Mouse (Mus musculus) common myeloid progenitor, adult 5-6 weeks (primary cell): Measurements from ENCODE around the gene Cacna1a. TPM values are rescaled to one million over a fixed set of nuclear protein-coding genes. Genes with fewer than 3 reads are reported as not detected.

ENCODE experiments used
- ATAC-seq: replicated peaks from 2 replicates; pipeline ENCODE4 v1.8.0; 2016; ENCODE audit warnings: low read depth, mild to moderate bottlenecking, moderate TSS enrichment, inconsistent platforms; ENCODE audit not compliant: poor library complexity, severe bottlenecking
- total RNA-seq: library from RNA; stranded (forward); fragments of 200-1000, 187-1606 nt; gene quantifications from 2 replicates; pipeline ENCODE4 v1.2.3, GENCODE M21; 2017

Cacna1a gene
- total RNA-seq, 1 experiment from 2014 or later: 0.18 TPM

- no peak for ATAC-seq
Measured at GRCm38 (mm10) chr8:84629586-84629985, 241.3 kb downstream of the Cacna1a start.

DNA sequence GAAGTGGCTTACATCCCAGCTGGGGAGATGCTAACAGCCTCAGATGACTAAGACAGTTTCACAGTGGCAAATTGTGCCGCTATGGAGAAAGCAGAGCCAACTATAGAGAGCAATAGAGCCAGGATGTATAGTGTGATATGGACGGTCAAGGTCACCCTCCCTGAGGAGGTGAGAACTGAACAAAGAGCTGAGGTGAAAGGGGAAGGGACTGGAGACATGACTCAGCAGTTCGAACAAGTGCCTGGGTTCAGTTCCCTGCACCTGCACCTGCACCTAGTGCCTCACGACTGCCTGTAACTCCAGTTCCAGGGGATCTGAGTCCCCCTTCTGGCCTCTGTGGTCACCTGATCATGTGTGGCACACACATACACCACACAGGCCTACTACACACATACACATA, 241.9 kb downstream of the Cacna1a start:
- ATAC-seq: no peak

GRCm38 (mm10) chr8:84631813-84632212, 243.6 kb downstream of the Cacna1a start:
- no peak for ATAC-seq

DNA sequence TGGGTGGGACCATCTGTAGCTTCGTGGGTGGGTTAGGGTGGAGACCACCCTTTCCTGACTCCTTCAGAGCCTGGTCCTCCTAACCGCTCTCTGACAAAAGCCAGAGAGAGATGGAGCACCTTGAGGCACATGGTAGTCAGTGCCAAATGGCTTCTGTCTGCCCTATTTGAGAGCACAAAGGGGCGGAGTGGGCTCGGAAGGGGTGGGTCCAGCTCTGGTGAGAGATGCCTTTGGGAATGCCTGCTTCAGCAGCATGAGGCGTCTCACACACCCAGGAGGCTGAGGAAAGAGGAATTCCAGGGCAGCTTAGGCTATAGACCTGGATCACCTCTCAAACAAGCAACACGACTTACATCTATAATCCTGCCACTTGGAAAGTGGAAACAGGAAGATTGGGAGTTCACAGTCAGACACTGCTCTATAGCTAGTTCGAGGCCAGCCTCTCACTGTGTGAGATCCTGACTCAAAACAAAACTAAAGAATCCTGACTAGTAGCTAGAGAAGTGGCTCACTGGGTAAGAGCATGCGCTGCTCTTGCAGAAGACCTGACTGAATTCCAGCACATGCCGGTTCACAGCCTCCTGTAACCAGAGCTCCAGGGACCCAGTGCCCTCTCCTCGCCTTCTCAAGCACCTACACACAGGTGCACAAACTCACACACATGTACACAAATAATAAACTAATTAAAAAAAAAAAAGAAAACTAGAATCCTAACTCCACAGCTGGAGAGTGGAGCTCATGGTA, 245.8 kb downstream of the Cacna1a start:
- ATAC-seq: no peak

DNA sequence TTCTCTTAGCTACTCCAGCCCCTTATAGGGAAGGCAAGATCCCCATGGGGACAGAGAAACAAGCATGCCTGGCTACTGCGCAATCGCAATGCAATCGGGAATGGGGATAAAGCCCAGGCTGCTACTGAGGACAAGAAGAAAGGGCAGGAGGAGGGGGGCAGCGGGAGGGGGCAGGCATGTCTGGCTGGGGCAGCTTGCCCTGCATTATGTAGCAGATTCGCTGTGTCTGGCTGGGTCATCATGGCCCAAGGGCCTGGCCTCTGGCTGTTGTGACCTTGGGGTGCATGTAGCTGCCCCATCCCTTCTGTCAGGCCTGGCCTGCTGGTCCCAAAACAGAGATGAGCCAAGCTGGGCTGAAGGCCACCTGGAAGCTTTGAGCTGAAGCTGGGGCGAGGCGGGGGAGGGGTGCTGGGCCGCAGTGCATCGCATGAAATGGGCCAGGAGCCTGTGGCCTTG, 246.6 kb downstream of the Cacna1a start:
- no peak for ATAC-seq

GRCm38 (mm10) chr8:84635397-84636050, 247.3 kb downstream of the Cacna1a start:
- ATAC-seq: no peak

GRCm38 (mm10) chr8:84636051-84636691, 247.9 kb downstream of the Cacna1a start:
- no peak for ATAC-seq

GRCm38 (mm10) chr8:84637946-84638554, 249.8 kb downstream of the Cacna1a start:
- no peak for ATAC-seq

- ATAC-seq: peak; percentile 17; the same call in 1 of the 2 replicates
Measured at GRCm38 (mm10) chr8:84638555-84639161, 250.4 kb downstream of the Cacna1a start.

GRCm38 (mm10) chr8:84639162-84640009, 251.1 kb downstream of the Cacna1a start:
- peak; percentile 62 for ATAC-seq

GRCm38 (mm10) chr8:84640010-84640588, 251.9 kb downstream of the Cacna1a start:
- ATAC-seq: no peak

- no peak for ATAC-seq
Measured at GRCm38 (mm10) chr8:84640617-84641294, 252.5 kb downstream of the Cacna1a start.

GRCm38 (mm10) chr8:84641578-84642361, 253.5 kb downstream of the Cacna1a start:
- no peak for ATAC-seq

DNA sequence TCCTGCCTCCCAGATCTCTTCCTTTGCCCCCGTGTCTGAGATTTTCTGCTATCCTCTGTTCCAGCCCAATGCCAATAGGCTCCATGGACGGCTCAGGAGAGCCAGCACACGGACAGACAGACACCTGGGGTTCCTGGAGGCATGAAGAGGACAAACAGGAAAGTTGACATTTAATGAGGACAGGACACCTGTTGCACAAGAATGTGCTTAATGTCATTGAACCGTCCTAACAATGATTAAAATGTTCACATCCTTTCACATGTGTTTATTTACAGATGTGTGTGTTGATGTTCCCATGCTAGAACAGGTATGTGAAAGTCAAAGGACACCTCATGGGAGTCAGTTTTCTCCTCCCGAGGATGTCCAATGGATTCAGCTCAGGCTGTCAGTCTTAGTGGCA, 254.8 kb downstream of the Cacna1a start:
- no peak for ATAC-seq

GRCm38 (mm10) chr8:84646800-84647199, 258.6 kb downstream of the Cacna1a start:
- ATAC-seq: no peak

DNA sequence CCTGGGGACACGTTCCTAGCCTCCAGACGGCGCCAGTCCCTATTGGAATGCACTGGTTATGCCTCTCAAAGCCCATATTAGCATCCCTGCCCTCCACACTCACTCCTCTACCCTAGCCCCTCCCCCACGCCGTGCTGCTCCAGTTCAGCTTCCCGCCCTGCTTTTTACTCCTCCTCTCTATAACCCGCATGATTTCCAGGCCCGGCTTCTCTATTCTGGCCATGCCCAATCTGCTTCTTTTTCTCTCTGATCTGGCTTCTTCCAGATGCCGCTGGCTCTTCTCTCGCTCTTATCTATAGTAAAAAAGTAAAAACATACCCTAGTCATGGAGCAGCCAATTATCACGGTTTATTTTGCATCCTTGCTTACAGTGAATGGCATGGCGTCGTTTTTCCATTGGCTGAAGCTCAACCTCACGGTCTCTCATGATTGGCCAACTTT, 259.2 kb downstream of the Cacna1a start:
- no peak; the same call in 1 of the 2 replicates for ATAC-seq

DNA sequence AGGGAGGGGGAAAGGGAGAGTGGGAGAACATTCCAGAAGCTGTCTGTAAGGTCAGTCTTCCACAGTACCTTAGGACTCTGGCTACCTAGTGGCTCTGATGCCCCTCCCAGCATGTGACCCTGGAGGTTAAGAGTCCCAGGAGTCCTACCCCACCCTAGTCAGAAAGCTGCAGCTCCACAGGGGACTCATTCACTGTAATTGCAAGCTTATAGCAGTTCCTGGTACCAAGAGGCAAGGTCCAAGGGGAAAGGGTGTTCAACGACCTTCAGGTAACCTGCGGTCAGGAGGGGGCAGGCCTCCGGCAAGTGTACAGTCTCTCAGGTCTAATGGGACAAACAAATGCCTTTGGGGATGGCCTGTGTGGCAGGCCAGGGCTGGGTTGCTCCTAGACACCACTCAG, 262.0 kb downstream of the Cacna1a start:
- ATAC-seq: no peak
